Mouse (Mus musculus) gastrocnemius, postnatal 10 days (tissue): Measurements from ENCODE around the gene Snai1. TPM values are rescaled to one million over a fixed set of nuclear protein-coding genes. Genes with fewer than 3 reads are reported as not detected.

Source experiments
- DNase-seq: peaks from one replicate; pipeline ENCODE4 v3.0.0; 2021; ENCODE audit warnings: mixed read lengths
- total RNA-seq, 2 experiments: library from RNA; stranded (reverse); gene quantifications; 2 replicates each; pipeline ENCODE4 v1.2.3; 2021

The Snai1 gene
- total RNA-seq, 2 experiments from 2014 or later, result 3.9 to 5.7 TPM

GRCm38 (mm10) chr2:167585273-167585672, 47.3 kb downstream of the Snai1 start:
- no peak for DNase-seq

GRCm38 (mm10) chr2:167586041-167586440, 48.0 kb downstream of the Snai1 start:
- DNase-seq, result no peak

- no peak for DNase-seq
These were observed 49.0 kb downstream of the Snai1 start for GRCm38 (mm10) chr2:167586976-167587375.

GRCm38 (mm10) chr2:167588774-167589577, 51.0 kb downstream of the Snai1 start:
- no peak for DNase-seq

Other genes starting within 250 kb of the Snai1 start
- 10 to 100 TPM; 21.1 to 26.0 TPM for gene B4galt5, start 189.0 kb upstream of the Snai1 start, total RNA-seq
- gene Slc9a8, start 116.5 kb upstream of the Snai1 start, total RNA-seq, result 10 to 100 TPM; 29.2 to 33.3 TPM
- 10 to 100 TPM; 16.8 to 18.3 TPM for gene Rnf114, start 45.5 kb upstream of the Snai1 start, total RNA-seq
- gene Spata2, start 45.3 kb upstream of the Snai1 start, total RNA-seq, result 10 to 100 TPM; 14.9 to 15.6 TPM
- 100 to 1,000 TPM; 179 to 199 TPM for gene Ube2v1, start 93.9 kb downstream of the Snai1 start, total RNA-seq
- gene Gm20431, start 123.3 kb downstream of the Snai1 start, total RNA-seq, result 10 to 100 TPM; 10.6 to 15.8 TPM
- gene Cebpb, start 150.7 kb downstream of the Snai1 start, total RNA-seq, result 10 to 100 TPM; 28.0 to 64.3 TPM
- gene Tmem189, start 151.6 kb downstream of the Snai1 start, total RNA-seq, result 10 to 100 TPM; 20.4 to 22.6 TPM